In the genomic region with DNA sequence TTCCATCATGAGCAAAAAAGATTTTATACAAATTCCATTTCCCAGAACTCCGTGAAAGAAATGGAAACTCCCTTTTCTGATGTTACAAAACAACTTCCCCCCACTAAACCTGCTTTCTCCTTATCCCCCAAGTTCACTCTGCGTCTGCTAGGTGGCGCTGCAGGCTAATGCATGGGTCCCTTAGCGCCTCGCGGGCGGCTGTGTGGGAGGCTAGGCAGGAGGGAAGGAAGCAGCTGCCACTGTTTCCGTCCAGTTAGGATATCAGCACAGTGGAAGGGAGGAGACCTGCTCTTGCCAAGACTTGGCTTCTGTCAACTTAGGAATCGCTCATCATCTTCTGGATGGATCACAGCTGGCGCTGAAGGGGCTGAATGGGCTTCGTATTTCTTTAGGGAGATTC, we compare ENCODE assay signal across 8 mouse cellular contexts. TPM values are rescaled to one million over a fixed set of nuclear protein-coding genes. Genes with fewer than 3 reads are reported as not detected.
DNase-seq lines count a peak whose midpoint lies in the region; ATAC-seq and TF ChIP-seq lines count a peak whose summit lies in the region.

No protein-coding gene starts in this region.

- no peak overlapping the region for H3K9ac ChIP-seq in embryonic facial prominence, embryonic 14.5 days (ENCODE audit: low read depth, low read length)
- H3K9ac ChIP-seq in kidney, embryonic 14.5 days (ENCODE audit: low read depth, low read length): no peak overlapping the region
- H3K9ac ChIP-seq in limb, embryonic 14.5 days (ENCODE audit: low read depth, low read length, severe bottlenecking): no peak overlapping the region; the same call in 1 of the 2 replicates
- H3K9ac ChIP-seq in midbrain, postnatal 0 days (replicated peaks; ENCODE audit: low read length, poor library complexity, severe bottlenecking): no peak overlapping the region

- H3K27ac ChIP-seq in embryonic facial prominence, embryonic 14.5 days (replicated peaks; ENCODE audit: low read depth, low read length): no peak overlapping the region
- H3K27ac ChIP-seq in heart, embryonic 10.5 days: peak overlapping the region; percentile 72
- no peak overlapping the region for H3K27ac ChIP-seq in kidney, embryonic 14.5 days (ENCODE audit: low read depth, low read length)
- H3K27ac ChIP-seq in limb, embryonic 14.5 days (replicated peaks; ENCODE audit: low read depth, low read length): no peak overlapping the region
- no peak overlapping the region for H3K27ac ChIP-seq in midbrain, postnatal 0 days (ENCODE audit: low read depth, low read length)

- no peaks in the 10 kb centered on the region for H3K9me3 ChIP-seq in embryonic facial prominence, embryonic 14.5 days (ENCODE audit: control insufficient read depth, low read length)
- no peaks in the 10 kb centered on the region for H3K9me3 ChIP-seq in heart, embryonic 10.5 days
- no peaks in the 10 kb centered on the region for H3K9me3 ChIP-seq in kidney, embryonic 14.5 days (ENCODE audit: control insufficient read depth, low read length)
- no peaks in the 10 kb centered on the region for H3K9me3 ChIP-seq in limb, embryonic 14.5 days (ENCODE audit: control insufficient read depth, low read length)
- no peaks in the 10 kb centered on the region for H3K9me3 ChIP-seq in midbrain, postnatal 0 days (ENCODE audit: low read length)

- DNase-seq in 3134 (ENCODE audit: extremely low read depth, insufficient read length, low spot score): peak; percentile 67
- DNase-seq in adrenal gland, postnatal 36 days: peak; percentile 91 to 92
- peak; percentile 93 for DNase-seq in embryonic facial prominence, embryonic 14.5 days (ENCODE audit: low spot score)
- DNase-seq in heart, embryonic 10.5 days (ENCODE audit: low spot score): peak; percentile 93
- DNase-seq in limb, embryonic 14.5 days (ENCODE audit: low spot score): peak; percentile 88
- peak; percentile 90 for DNase-seq in midbrain, postnatal 0 days (ENCODE audit: low spot score)
- peak; percentile 38 to 80 for DNase-seq in spleen, postnatal 10 days (ENCODE audit: low spot score in 2 of 2)

- peak; percentile 99 for TF ChIP-seq CTCF in midbrain, postnatal 0 days (IDR thresholded peaks at IDR 0.05)

- 0 out of 2 replicates have a peak, but pooled peaks cover 3% of the 10 kb centered on the region for H3K27me3 ChIP-seq in embryonic facial prominence, embryonic 14.5 days (replicated peaks; ENCODE audit: control insufficient read depth, insufficient read depth, low read length)
- no peaks in the 10 kb centered on the region for H3K27me3 ChIP-seq in heart, embryonic 10.5 days (ENCODE audit: insufficient read depth, poor library complexity, severe bottlenecking)
- H3K27me3 ChIP-seq in kidney, embryonic 14.5 days (ENCODE audit: control insufficient read depth, insufficient read depth, low read length): no peaks in the 10 kb centered on the region
- H3K27me3 ChIP-seq in limb, embryonic 14.5 days (ENCODE audit: control insufficient read depth, insufficient read depth, low read length): no peaks in the 10 kb centered on the region
- no peaks in the 10 kb centered on the region for H3K27me3 ChIP-seq in midbrain, postnatal 0 days (ENCODE audit: insufficient read depth, low read length)

- peak overlapping the region; percentile 40 for H3K4me2 ChIP-seq in embryonic facial prominence, embryonic 14.5 days (ENCODE audit: low read depth, low read length)
- no peak overlapping the region for H3K4me2 ChIP-seq in kidney, embryonic 14.5 days (replicated peaks; ENCODE audit: low read depth, low read length)
- H3K4me2 ChIP-seq in limb, embryonic 14.5 days (replicated peaks; ENCODE audit: low read depth, low read length, severe bottlenecking): peak overlapping the region; percentile 25; the same call in 1 of the 2 replicates
- peak overlapping the region; percentile 51 for H3K4me2 ChIP-seq in midbrain, postnatal 0 days (ENCODE audit: low read depth, low read length, poor library complexity, severe bottlenecking)

- no peak overlapping the region for H3K4me3 ChIP-seq in embryonic facial prominence, embryonic 14.5 days (ENCODE audit: low read depth, low read length)
- no peak overlapping the region for H3K4me3 ChIP-seq in heart, embryonic 10.5 days
- no peak overlapping the region for H3K4me3 ChIP-seq in kidney, embryonic 14.5 days (ENCODE audit: low read length)
- H3K4me3 ChIP-seq in limb, embryonic 14.5 days (replicated peaks; ENCODE audit: low read length): no peak overlapping the region
- H3K4me3 ChIP-seq in midbrain, postnatal 0 days (ENCODE audit: low read depth, low read length): 0 out of 2 replicates have a peak overlapping the region, but pooled peaks have one; percentile 5

- ATAC-seq in embryonic facial prominence, embryonic 14.5 days (ENCODE audit: low read depth): peak; percentile 95
- ATAC-seq in kidney, embryonic 14.5 days (ENCODE audit: low FRiP score, low TSS enrichment): peak; percentile 97
- ATAC-seq in limb, embryonic 14.5 days (ENCODE audit: low FRiP score, low read depth): peak; percentile 89
- ATAC-seq in midbrain, postnatal 0 days (ENCODE audit: low FRiP score): peak; percentile 90

- WGBS in embryonic facial prominence, embryonic 14.5 days: 3% methylated on average over 11 of the region's 11 CpGs
- 2% methylated on average over 11 of the region's 11 CpGs for WGBS in heart, embryonic 10.5 days
- WGBS in kidney, embryonic 14.5 days: under 1% methylated on average over 11 of the region's 11 CpGs
- WGBS in limb, embryonic 14.5 days: 4% methylated on average over 11 of the region's 11 CpGs
- 4% methylated on average over 11 of the region's 11 CpGs for WGBS in midbrain, postnatal 0 days

- no peaks in the 10 kb centered on the region for H3K4me1 ChIP-seq in embryonic facial prominence, embryonic 14.5 days (ENCODE audit: control insufficient read depth, insufficient read depth, low read length)
- peaks cover 20% of the 10 kb centered on the region for H3K4me1 ChIP-seq in heart, embryonic 10.5 days
- H3K4me1 ChIP-seq in kidney, embryonic 14.5 days (ENCODE audit: control insufficient read depth, insufficient read depth, low read length): 0 out of 2 replicates have a peak, but pooled peaks cover 2% of the 10 kb centered on the region
- peaks cover 3% of the 10 kb centered on the region; the same call in 1 of the 2 replicates for H3K4me1 ChIP-seq in limb, embryonic 14.5 days (ENCODE audit: control insufficient read depth, insufficient read depth, low read length)
- no peaks in the 10 kb centered on the region for H3K4me1 ChIP-seq in midbrain, postnatal 0 days (ENCODE audit: insufficient read depth, low read length)

- TF ChIP-seq POLR2A in limb, embryonic 14.5 days (IDR thresholded peaks at IDR 0.05; ENCODE audit: borderline replicate concordance, extremely low read depth, insufficient read depth, insufficient read length): 0 out of 2 replicates have a peak, but pooled peaks have one; percentile 14

- no peaks in the 10 kb centered on the region for H3K36me3 ChIP-seq in embryonic facial prominence, embryonic 14.5 days (ENCODE audit: control insufficient read depth, insufficient read depth, low read length)
- H3K36me3 ChIP-seq in heart, embryonic 10.5 days: no peaks in the 10 kb centered on the region
- H3K36me3 ChIP-seq in kidney, embryonic 14.5 days (ENCODE audit: control insufficient read depth, insufficient read depth, low read length): no peaks in the 10 kb centered on the region
- H3K36me3 ChIP-seq in limb, embryonic 14.5 days (ENCODE audit: control insufficient read depth, insufficient read depth, low read length): no peaks in the 10 kb centered on the region
- H3K36me3 ChIP-seq in midbrain, postnatal 0 days (ENCODE audit: insufficient read depth, low read length): no peaks in the 10 kb centered on the region

RNA-seq across cellular contexts. Expression of a gene that starts 34.9 kb away (rescaled TPM):
- total RNA-seq in adrenal gland, postnatal 36 days (2021): 10 to 100 TPM in 1 of 2 experiments, 1 to 10 TPM in 1; 5.5 to 14.0 TPM
- 1.5 and 1.9 TPM in 2 replicates for polyA plus RNA-seq in embryonic facial prominence, embryonic 14.5 days (2014; fragmentation: Nextera tagmentation; extraction: Ambion mirVana)
- polyA plus RNA-seq in heart, embryonic 10.5 days (2016; fragmentation: Nextera tagmentation; extraction: Ambion mirVana): 0.54 and 0.97 TPM in 2 replicates
- 0.60 and 1.6 TPM in 2 replicates for polyA plus RNA-seq in kidney, embryonic 14.5 days (2014; fragmentation: Nextera tagmentation; extraction: Ambion mirVana)
- polyA plus RNA-seq in limb, embryonic 14.5 days (2012; rRNA removed): 2.0 and 2.1 TPM in 2 replicates
- 1.2 and 2.0 TPM in 2 replicates for polyA plus RNA-seq in limb, embryonic 14.5 days (2014; fragmentation: Nextera tagmentation; extraction: Ambion mirVana)
- 2.0 and 3.8 TPM in 2 replicates for total RNA-seq in midbrain, postnatal 0 days (2014; rRNA removed)
- polyA plus RNA-seq in midbrain, postnatal 0 days (2015; fragmentation: Nextera tagmentation; extraction: Ambion mirVana): 1.8 TPM in 2 replicates
